Mouse (Mus musculus) CH12.LX (cell line): Measurements from ENCODE around the gene Serpind1.

ENCODE experiments used
- CTCF ChIP-seq, 2 experiments: IDR thresholded peaks in 1 of 2; conservative IDR thresholded peaks in 1 of 2; 2 replicates each; pipeline ENCODE4 v1.5.1; 2011 to 2012; ENCODE audit warnings: low read depth in 2 of 2, low read length in 2 of 2, improper control_type of control experiment in 1 of 2, inconsistent platforms in 1 of 2, mild to moderate bottlenecking in 1 of 2, moderate library complexity in 1 of 2
- E2F4 ChIP-seq: IDR thresholded peaks from 2 replicates; pipeline ENCODE4 v1.6.1; 2011; ENCODE audit warnings: low read depth, low read length, improper control_type of control experiment; ENCODE audit not compliant: insufficient replicate concordance
- GABPA ChIP-seq: IDR thresholded peaks from 2 replicates; pipeline ENCODE4 v1.6.1; 2012; ENCODE audit warnings: low read depth, low read length, improper control_type of control experiment, inconsistent platforms; ENCODE audit not compliant: insufficient replicate concordance
- JUND ChIP-seq: conservative IDR thresholded peaks from 2 replicates; pipeline ENCODE4 v1.6.1; 2011; ENCODE audit warnings: low read depth, low read length, improper control_type of control experiment
- MAFK ChIP-seq: IDR thresholded peaks from 2 replicates; pipeline ENCODE4 v1.6.1; 2011; ENCODE audit warnings: low read length, improper control_type of control experiment; ENCODE audit not compliant: insufficient replicate concordance
- MAX ChIP-seq: IDR thresholded peaks from 2 replicates; pipeline ENCODE4 v1.6.1; 2011; ENCODE audit warnings: low read length, improper control_type of control experiment
- NELFE ChIP-seq: IDR thresholded peaks from 2 replicates; pipeline ENCODE4 v1.6.1; 2011; ENCODE audit warnings: low read depth, low read length, improper control_type of control experiment
- POLR2A ChIP-seq: IDR thresholded peaks from 2 replicates; pipeline ENCODE4 v1.6.1; 2011; ENCODE audit warnings: low read depth, mild to moderate bottlenecking, improper control_type of control experiment, low read length
- USF1 ChIP-seq: IDR thresholded peaks from 2 replicates; pipeline ENCODE4 v1.6.1; 2014; ENCODE audit warnings: low read depth, mild to moderate bottlenecking, inconsistent platforms, low read length, improper control_type of control experiment

DNA sequence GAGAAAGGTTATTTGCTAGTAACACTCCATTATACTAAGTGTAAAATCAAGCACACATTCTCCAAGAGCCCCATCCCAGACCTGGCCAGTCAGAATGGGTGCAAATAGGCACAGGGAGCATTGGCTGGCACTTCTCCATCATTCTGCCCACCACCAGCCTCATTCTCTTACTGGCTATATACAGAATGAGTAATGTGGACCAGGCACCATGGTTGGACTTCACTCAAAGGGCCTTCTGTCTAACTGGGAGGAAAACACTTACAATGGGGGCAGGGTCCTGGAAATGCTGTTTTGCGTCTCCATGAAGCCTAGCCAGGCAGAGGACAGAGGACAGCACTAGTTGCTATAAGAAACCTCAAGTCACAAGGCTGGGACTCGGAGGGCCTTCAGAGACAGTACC is 5.1 kb upstream of the Serpind1 start:
- TF ChIP-seq GABPA (no peak), CTCF (conservative IDR thresholded peaks at IDR 0.05 in 1 of 2, IDR thresholded peaks at IDR 0.05 in 1 of 2; ENCODE audit: low read depth in 2 of 2, low read length in 2 of 2) (no peak), USF1 (no peak), JUND (no peak), MAFK (no peak), POLR2A (no peak), NELFE (no peak), MAX (no peak), E2F4 (no peak)
